Mouse (Mus musculus) thymus, postnatal 14 days (tissue): ENCODE measurements around the gene Slc22a3.

Experiments
- DNase-seq: peaks from one replicate; pipeline ENCODE4 v3.0.0; 2021

The Slc22a3 gene

GRCm38 (mm10) chr17:12467642-12468041 is 39.9 kb downstream of the Slc22a3 start:
- no peak for DNase-seq

GRCm38 (mm10) chr17:12466501-12467000 is 41.0 kb downstream of the Slc22a3 start:
- peak; percentile 40 for DNase-seq

GRCm38 (mm10) chr17:12461168-12461567 is 46.3 kb downstream of the Slc22a3 start:
- DNase-seq: peak; percentile 6

- peak; percentile 66 for DNase-seq
Observed at GRCm38 (mm10) chr17:12455143-12455790, 52.2 kb downstream of the Slc22a3 start.

- DNase-seq: no peak
Observed at GRCm38 (mm10) chr17:12453691-12454090, 53.8 kb downstream of the Slc22a3 start.

GRCm38 (mm10) chr17:12452862-12453531 is 54.5 kb downstream of the Slc22a3 start:
- no peak for DNase-seq

- DNase-seq: no peak
Observed at GRCm38 (mm10) chr17:12451234-12451633, 56.3 kb downstream of the Slc22a3 start.

- DNase-seq: no peak
Observed at GRCm38 (mm10) chr17:12444561-12444960, 62.9 kb downstream of the Slc22a3 start.

GRCm38 (mm10) chr17:12437771-12438170 is 69.7 kb downstream of the Slc22a3 start:
- no peak for DNase-seq

GRCm38 (mm10) chr17:12431707-12432106 is 75.8 kb downstream of the Slc22a3 start:
- DNase-seq: no peak

- no peak for DNase-seq
Observed at GRCm38 (mm10) chr17:12428369-12428768, 79.1 kb downstream of the Slc22a3 start.

GRCm38 (mm10) chr17:12427156-12427555 is 80.3 kb downstream of the Slc22a3 start:
- no peak for DNase-seq

GRCm38 (mm10) chr17:12422143-12422542 is 85.4 kb downstream of the Slc22a3 start:
- no peak for DNase-seq

- DNase-seq: peak; percentile 38
Observed at GRCm38 (mm10) chr17:12420886-12421574, 86.5 kb downstream of the Slc22a3 start.

GRCm38 (mm10) chr17:12419491-12420079 is 87.9 kb downstream of the Slc22a3 start:
- DNase-seq: no peak

- peak; percentile 83 for DNase-seq
Observed at GRCm38 (mm10) chr17:12416250-12416895, 91.1 kb downstream of the Slc22a3 start.

GRCm38 (mm10) chr17:12415741-12416140 is 91.8 kb downstream of the Slc22a3 start:
- DNase-seq: no peak

GRCm38 (mm10) chr17:12415031-12415735 is 92.3 kb downstream of the Slc22a3 start:
- DNase-seq: no peak

- no peak for DNase-seq
Observed at GRCm38 (mm10) chr17:12412891-12413237, 94.6 kb downstream of the Slc22a3 start.

- no peak for DNase-seq
Observed at GRCm38 (mm10) chr17:12412181-12412890, 95.2 kb downstream of the Slc22a3 start.

- peak; percentile 59 for DNase-seq
Observed at GRCm38 (mm10) chr17:12409346-12409944, 98.1 kb downstream of the Slc22a3 start.
